Mouse (Mus musculus): ENCODE results near the gene Cyp4f39. TPM values are rescaled to one million over a fixed set of nuclear protein-coding genes. Genes with fewer than 3 reads are reported as not detected.

Cyp4f39 gene
- polyA plus RNA-seq, 1 experiment = 0.59 TPM

GRCm38 (mm10) chr17:32435151-32435550 lies 17.4 kb upstream of the Cyp4f39 start:
- no peak for DNase-seq (ENCODE audit: low read depth)
- TF ChIP-seq CTCF (IDR thresholded peaks at IDR 0.05; ENCODE audit: borderline replicate concordance, extremely low read depth, insufficient read depth, insufficient read length) = no peak
- no peak for TF ChIP-seq POLR2A (IDR thresholded peaks at IDR 0.05; ENCODE audit: borderline replicate concordance, extremely low read depth, insufficient read depth, insufficient read length, poor library complexity, severe bottlenecking)

DNA sequence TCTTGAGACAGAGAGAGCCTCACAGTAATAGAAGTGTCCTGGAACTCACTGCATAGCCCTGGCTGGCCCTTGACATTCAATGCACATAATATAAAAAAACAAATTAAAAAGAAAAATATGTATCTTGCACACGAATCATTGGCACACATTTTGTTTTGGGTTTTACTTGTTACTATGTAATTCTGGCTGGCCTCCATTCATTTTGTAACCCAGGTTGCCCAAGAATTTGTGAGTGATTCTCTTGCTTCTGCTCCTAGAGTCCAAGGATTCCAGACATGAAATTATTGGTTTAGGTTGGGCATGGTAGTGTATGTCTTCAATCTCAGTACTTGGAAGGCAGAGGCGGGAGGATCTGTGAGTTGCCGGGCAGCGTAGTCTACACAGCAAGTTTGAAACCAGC lies 15.4 kb upstream of the Cyp4f39 start:
- TF ChIP-seq POLR2A (IDR thresholded peaks at IDR 0.05; ENCODE audit: borderline replicate concordance, extremely low read depth, insufficient read depth, insufficient read length, poor library complexity, severe bottlenecking) (no peak), CTCF (IDR thresholded peaks at IDR 0.05; ENCODE audit: borderline replicate concordance, extremely low read depth, insufficient read depth, insufficient read length) (no peak)
- DNase-seq (ENCODE audit: low read depth) = no peak

GRCm38 (mm10) chr17:32443245-32443644 lies 9.3 kb upstream of the Cyp4f39 start:
- TF ChIP-seq POLR2A (IDR thresholded peaks at IDR 0.05; ENCODE audit: borderline replicate concordance, extremely low read depth, insufficient read depth, insufficient read length, poor library complexity, severe bottlenecking) (no peak), CTCF (IDR thresholded peaks at IDR 0.05; ENCODE audit: borderline replicate concordance, extremely low read depth, insufficient read depth, insufficient read length) (no peak)
- no peak for DNase-seq (ENCODE audit: low read depth)

- TF ChIP-seq POLR2A (IDR thresholded peaks at IDR 0.05; ENCODE audit: borderline replicate concordance, extremely low read depth, insufficient read depth, insufficient read length, poor library complexity, severe bottlenecking) (no peak), CTCF (IDR thresholded peaks at IDR 0.05; ENCODE audit: borderline replicate concordance, extremely low read depth, insufficient read depth, insufficient read length) (no peak)
- no peak for DNase-seq (ENCODE audit: low read depth)
These were observed 7.5 kb upstream of the Cyp4f39 start for GRCm38 (mm10) chr17:32445016-32445415.

- TF ChIP-seq POLR2A (IDR thresholded peaks at IDR 0.05; ENCODE audit: borderline replicate concordance, extremely low read depth, insufficient read depth, insufficient read length, poor library complexity, severe bottlenecking) (no peak), CTCF (IDR thresholded peaks at IDR 0.05; ENCODE audit: borderline replicate concordance, extremely low read depth, insufficient read depth, insufficient read length) (no peak)
- DNase-seq (ENCODE audit: low read depth) = no peak
These were observed 5.3 kb upstream of the Cyp4f39 start for GRCm38 (mm10) chr17:32447195-32447594.

DNA sequence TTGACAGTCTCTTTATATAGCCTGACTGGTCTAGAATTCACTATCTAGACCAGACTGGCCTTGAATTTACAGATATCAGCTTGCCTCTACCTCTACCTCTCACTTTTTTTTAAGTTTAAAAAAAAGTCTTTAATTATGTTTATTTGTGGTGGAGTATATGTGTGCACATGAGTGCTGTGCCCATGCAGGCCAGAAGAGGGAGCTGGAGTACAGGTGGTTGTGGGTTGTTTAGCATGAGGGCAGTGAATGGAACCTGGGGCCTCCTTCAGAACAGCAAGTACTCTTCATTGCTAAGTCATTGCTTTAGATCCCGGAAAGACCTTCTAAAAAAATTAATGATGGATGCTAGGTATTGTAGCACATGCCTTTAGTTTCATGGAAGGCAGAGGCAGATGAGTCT lies 3.5 kb upstream of the Cyp4f39 start:
- TF ChIP-seq CTCF (IDR thresholded peaks at IDR 0.05; ENCODE audit: borderline replicate concordance, extremely low read depth, insufficient read depth, insufficient read length) (no peak), POLR2A (IDR thresholded peaks at IDR 0.05; ENCODE audit: borderline replicate concordance, extremely low read depth, insufficient read depth, insufficient read length, poor library complexity, severe bottlenecking) (no peak)
- DNase-seq (ENCODE audit: low read depth) = no peak

DNA sequence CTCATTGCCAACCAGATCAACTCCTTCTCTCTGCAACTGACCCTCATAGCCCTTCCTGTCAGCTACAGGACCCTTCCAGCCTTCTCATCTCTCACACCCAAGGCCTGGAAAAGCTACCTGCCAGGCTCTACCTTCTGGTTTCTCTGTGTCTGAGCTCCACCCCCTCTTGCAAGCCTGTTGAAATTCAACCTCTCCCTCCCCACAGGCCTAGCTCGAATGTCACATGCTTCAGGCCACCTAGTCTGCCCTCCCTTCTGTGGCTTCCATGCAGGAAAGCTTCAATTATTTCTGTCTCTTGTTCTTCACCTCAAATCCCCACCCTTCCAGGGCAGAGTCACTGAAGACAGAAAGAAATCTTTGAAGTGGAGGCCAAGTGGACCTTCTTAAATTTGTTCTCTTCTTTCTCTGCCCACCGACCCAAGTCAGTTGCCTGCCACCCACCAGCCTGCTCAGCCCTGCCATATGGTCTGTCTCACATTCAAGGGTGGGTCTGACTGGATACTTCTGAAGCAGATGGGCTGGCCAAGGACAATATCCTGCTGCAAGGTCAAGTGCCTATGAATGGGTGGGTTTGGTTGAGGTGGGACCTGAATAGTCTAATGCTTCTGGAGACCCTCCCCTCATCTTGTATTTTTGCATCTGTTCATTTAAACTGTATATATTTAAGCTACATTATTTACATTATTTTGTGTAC lies 1.5 kb upstream of the Cyp4f39 start:
- DNase-seq (ENCODE audit: low read depth) = no peak
- TF ChIP-seq CTCF (IDR thresholded peaks at IDR 0.05; ENCODE audit: borderline replicate concordance, extremely low read depth, insufficient read depth, insufficient read length) = no peak
- no peak for TF ChIP-seq POLR2A (IDR thresholded peaks at IDR 0.05; ENCODE audit: borderline replicate concordance, extremely low read depth, insufficient read depth, insufficient read length, poor library complexity, severe bottlenecking)

DNA sequence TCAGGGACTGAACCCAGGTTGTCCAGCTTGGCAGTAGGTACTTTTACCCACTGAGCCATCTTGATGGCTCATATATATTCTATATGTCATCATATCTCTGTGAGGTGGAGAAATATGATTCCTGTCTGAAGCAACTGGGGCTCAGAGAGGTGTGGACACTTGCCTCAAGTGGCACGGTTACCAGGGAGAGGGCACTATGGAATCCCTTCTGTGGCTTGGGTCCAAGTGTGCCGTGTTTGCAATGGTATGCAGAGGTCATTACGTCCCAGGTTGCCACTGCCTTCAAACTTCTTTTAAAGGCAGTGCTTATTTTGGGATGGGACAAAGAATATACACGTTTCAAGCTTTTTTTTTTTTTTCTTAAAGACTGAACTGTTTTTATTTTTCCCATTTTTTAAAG lies 1.7 kb downstream of the Cyp4f39 start:
- TF ChIP-seq POLR2A (IDR thresholded peaks at IDR 0.05; ENCODE audit: borderline replicate concordance, extremely low read depth, insufficient read depth, insufficient read length, poor library complexity, severe bottlenecking) (no peak), CTCF (IDR thresholded peaks at IDR 0.05; ENCODE audit: borderline replicate concordance, extremely low read depth, insufficient read depth, insufficient read length) (no peak)
- no peak for DNase-seq (ENCODE audit: low read depth)

GRCm38 (mm10) chr17:32454997-32455396 lies 2.5 kb downstream of the Cyp4f39 start:
- DNase-seq (ENCODE audit: low read depth) = no peak
- TF ChIP-seq POLR2A (IDR thresholded peaks at IDR 0.05; ENCODE audit: borderline replicate concordance, extremely low read depth, insufficient read depth, insufficient read length, poor library complexity, severe bottlenecking) (no peak), CTCF (IDR thresholded peaks at IDR 0.05; ENCODE audit: borderline replicate concordance, extremely low read depth, insufficient read depth, insufficient read length) (no peak)

DNA sequence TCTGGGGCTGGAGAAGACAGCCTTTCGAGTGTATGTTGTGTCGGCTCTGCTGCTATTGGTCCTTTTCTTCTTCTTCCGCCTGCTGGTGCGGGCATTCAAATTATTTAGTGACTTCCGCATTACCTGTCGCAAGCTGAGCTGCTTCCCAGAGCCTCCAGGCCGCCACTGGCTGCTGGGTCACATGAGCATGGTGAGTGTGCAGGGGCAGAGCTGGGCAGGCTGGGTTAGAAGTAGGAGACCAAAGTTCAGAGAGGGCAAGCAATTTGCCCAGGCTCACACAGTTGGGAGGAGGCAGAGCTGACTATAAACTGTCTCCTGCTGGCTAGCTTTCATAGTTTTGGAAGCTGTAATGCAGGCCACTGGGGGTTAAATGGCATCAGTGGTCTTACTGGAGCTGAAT lies 16.0 kb downstream of the Cyp4f39 start:
- no peak for TF ChIP-seq POLR2A (IDR thresholded peaks at IDR 0.05; ENCODE audit: borderline replicate concordance, extremely low read depth, insufficient read depth, insufficient read length, poor library complexity, severe bottlenecking)
- TF ChIP-seq CTCF (IDR thresholded peaks at IDR 0.05; ENCODE audit: borderline replicate concordance, extremely low read depth, insufficient read depth, insufficient read length) = no peak
- no peak for DNase-seq (ENCODE audit: low read depth)

- no peak for TF ChIP-seq POLR2A (IDR thresholded peaks at IDR 0.05; ENCODE audit: borderline replicate concordance, extremely low read depth, insufficient read depth, insufficient read length, poor library complexity, severe bottlenecking)
- no peak for TF ChIP-seq CTCF (IDR thresholded peaks at IDR 0.05; ENCODE audit: borderline replicate concordance, extremely low read depth, insufficient read depth, insufficient read length)
- no peak for DNase-seq (ENCODE audit: low read depth)
These were observed 18.3 kb downstream of the Cyp4f39 start for GRCm38 (mm10) chr17:32470795-32471194.

DNA sequence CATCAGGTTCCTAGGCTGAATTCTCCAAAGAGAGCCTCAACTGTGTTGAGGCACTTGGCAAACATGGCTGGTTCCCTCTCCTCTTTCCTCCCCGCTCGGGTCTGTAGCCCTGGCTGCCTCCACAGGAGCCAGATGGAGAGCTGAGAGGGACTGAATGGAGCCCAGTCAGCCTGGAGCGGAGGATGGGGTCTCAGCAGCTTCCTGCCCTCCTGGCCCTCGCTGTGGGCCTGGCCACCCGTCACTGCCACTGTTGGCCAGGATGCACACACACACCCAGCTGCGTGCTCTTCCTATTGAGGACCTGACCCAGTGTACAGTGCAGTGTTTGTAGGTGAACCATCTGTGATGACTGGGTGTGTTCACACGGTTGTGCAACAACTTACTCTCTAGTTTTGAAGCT lies 19.7 kb downstream of the Cyp4f39 start:
- TF ChIP-seq POLR2A (IDR thresholded peaks at IDR 0.05; ENCODE audit: borderline replicate concordance, extremely low read depth, insufficient read depth, insufficient read length, poor library complexity, severe bottlenecking) = no peak
- no peak for TF ChIP-seq CTCF (IDR thresholded peaks at IDR 0.05; ENCODE audit: borderline replicate concordance, extremely low read depth, insufficient read depth, insufficient read length)
- DNase-seq (ENCODE audit: low read depth) = no peak

Data from brain, embryonic 14.5 days (tissue).